Mouse (Mus musculus) heart, postnatal 25 days (tissue): ENCODE results near the gene Smg7. TPM values are rescaled to one million over a fixed set of nuclear protein-coding genes. Genes with fewer than 3 reads are reported as not detected.
A peak's percentile ranks its signal among the peaks of the same experiment; 100 is the strongest.
"Not testable (repeated sequence)": the region's sequence is repeated elsewhere in the genome, so short reads cannot be mapped to it uniquely, and the experiment has no call there.

ENCODE experiments used
- DNase-seq: peaks from one replicate; pipeline ENCODE4 v3.0.0; 2022; ENCODE audit warnings: low spot score
- intact Hi-C: fragments of 180-260 bp; cut with DNase I; formaldehyde crosslinking; loops from one replicate; pipeline ENCODE4 v1.15.1; 2025
- total RNA-seq, 2 experiments: library from RNA; stranded (reverse); gene quantifications; 2 replicates each; pipeline ENCODE4 v1.2.3; 2021

The Smg7 gene
- total RNA-seq = 10 to 100 TPM; 36.0 to 43.6 TPM

GRCm38 (mm10) chr1:152901765-152902664 lies at the start of gene Smg7:
Gene Smg7, minus strand, starts transcription at chr1:152902646.
- DNase-seq = peak; percentile 1
- intact Hi-C loops = loop anchor here (5.0 to 10.0 kb wide), 3 partner anchors 110 to 377 kb away; partner anchors contain the start of genes Arpc5 and Rgl1

- intact Hi-C loops = no loop called here
Measured at GRCm38 (mm10) chr1:152942977-152943376, 40.5 kb upstream of the Smg7 start.

GRCm38 (mm10) chr1:152936365-152936764 lies 33.9 kb upstream of the Smg7 start:
- intact Hi-C loops = no loop called here
- DNase-seq = no peak

More at GRCm38 (mm10) chr1:152942977-152943376, 40.5 kb upstream of the Smg7 start:
- no peak for DNase-seq

GRCm38 (mm10) chr1:152935476-152935875 lies 33.0 kb upstream of the Smg7 start:
- intact Hi-C loops = no loop called here
- no peak for DNase-seq

- intact Hi-C loops = no loop called here
- DNase-seq = no peak
Measured at GRCm38 (mm10) chr1:152933962-152934361, 31.5 kb upstream of the Smg7 start.

- intact Hi-C loops = no loop called here
- no peak for DNase-seq
Measured at GRCm38 (mm10) chr1:152921786-152922185, 19.3 kb upstream of the Smg7 start.

- intact Hi-C loops = no loop called here
- DNase-seq = no peak
Measured at GRCm38 (mm10) chr1:152917626-152918025, 15.2 kb upstream of the Smg7 start.

- DNase-seq = no peak
- intact Hi-C loops = no loop called here
Measured at GRCm38 (mm10) chr1:152916936-152917335, 14.5 kb upstream of the Smg7 start.

GRCm38 (mm10) chr1:152915766-152916165 lies 13.3 kb upstream of the Smg7 start:
- intact Hi-C loops = no loop called here
- no peak for DNase-seq

GRCm38 (mm10) chr1:152913483-152914460 lies 11.3 kb upstream of the Smg7 start:
- DNase-seq = no peak
- intact Hi-C loops = no loop called here

- intact Hi-C loops = loop anchor here (5.0 to 10.0 kb wide), 3 partner anchors 112 to 380 kb away; partner anchors contain the start of genes Arpc5 and Rgl1
- DNase-seq = peak; percentile 72
Measured at GRCm38 (mm10) chr1:152904469-152904868, 2.0 kb upstream of the Smg7 start.

- DNase-seq = no peak
- intact Hi-C loops = loop anchor here (5.0 to 10.0 kb wide), 3 partner anchors 111 to 379 kb away; partner anchors contain the start of genes Arpc5 and Rgl1
Measured at GRCm38 (mm10) chr1:152903591-152904135, 1.2 kb upstream of the Smg7 start.

GRCm38 (mm10) chr1:152902665-152903516 lies 445 bp upstream of the Smg7 start:
- intact Hi-C loops = loop anchor here (5.0 to 10.0 kb wide), 3 partner anchors 111 to 378 kb away; partner anchors contain the start of genes Arpc5 and Rgl1
- peak; percentile 93 for DNase-seq

GRCm38 (mm10) chr1:152901419-152901764 lies 1.1 kb downstream of the Smg7 start:
- no peak for DNase-seq
- intact Hi-C loops = loop anchor here (5.0 to 10.0 kb wide), 3 partner anchors 109 to 377 kb away; partner anchors contain the start of genes Arpc5 and Rgl1

- DNase-seq, intact Hi-C loops: not testable (repeated sequence)
Measured at GRCm38 (mm10) chr1:152888086-152888485, 14.4 kb downstream of the Smg7 start.

- intact Hi-C loops = no loop called here
- DNase-seq = no peak
Measured at GRCm38 (mm10) chr1:152871031-152871430, 31.4 kb downstream of the Smg7 start.

- intact Hi-C loops = no loop called here
- no peak for DNase-seq
Measured at GRCm38 (mm10) chr1:152869901-152870300, 32.5 kb downstream of the Smg7 start.

GRCm38 (mm10) chr1:152846856-152847255 lies 55.6 kb downstream of the Smg7 start:
- intact Hi-C loops = no loop called here
- DNase-seq = no peak

GRCm38 (mm10) chr1:152845211-152845730 lies 57.2 kb downstream of the Smg7 start:
- no peak for DNase-seq
- intact Hi-C loops = no loop called here
